Mouse (Mus musculus) G1E-ER4 (cell line): Measurements from ENCODE around the gene Ccdc13. TPM values are rescaled to one million over a fixed set of nuclear protein-coding genes. Genes with fewer than 3 reads are reported as not detected.

ENCODE experiments used
- GATA1 ChIP-seq: IDR thresholded peaks from one replicate; pipeline ENCODE4 v1.8.0; 2012; ENCODE audit warnings: low read length, inconsistent platforms
- polyA plus RNA-seq: library from polyadenylated mRNA; stranded (reverse); fragments of >175 nt; gene quantifications from 2 replicates; pipeline ENCODE4 v1.2.3, GENCODE M21; 2012

Gene Ccdc13
- polyA plus RNA-seq, 1 experiment: 0.04 TPM

DNA sequence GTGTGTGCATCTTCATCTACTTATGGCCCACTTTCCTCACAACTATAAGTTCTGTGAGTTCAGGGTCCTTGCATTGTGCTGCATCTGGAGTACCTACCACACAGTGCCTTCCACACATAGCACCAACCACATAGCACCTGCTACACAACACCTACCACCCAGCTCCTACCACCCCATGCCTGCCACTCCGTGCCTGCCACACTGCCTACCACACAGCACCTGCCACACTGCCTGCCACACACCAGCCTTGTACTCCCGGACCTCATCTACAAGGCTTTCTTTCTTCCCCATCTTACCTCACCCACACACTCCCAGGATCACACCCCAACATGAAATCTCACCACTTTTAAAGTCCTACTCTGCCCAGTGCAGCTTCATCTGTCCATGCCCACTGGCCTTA lies 52.9 kb downstream of the Ccdc13 start:
- no peak for TF ChIP-seq GATA1

DNA sequence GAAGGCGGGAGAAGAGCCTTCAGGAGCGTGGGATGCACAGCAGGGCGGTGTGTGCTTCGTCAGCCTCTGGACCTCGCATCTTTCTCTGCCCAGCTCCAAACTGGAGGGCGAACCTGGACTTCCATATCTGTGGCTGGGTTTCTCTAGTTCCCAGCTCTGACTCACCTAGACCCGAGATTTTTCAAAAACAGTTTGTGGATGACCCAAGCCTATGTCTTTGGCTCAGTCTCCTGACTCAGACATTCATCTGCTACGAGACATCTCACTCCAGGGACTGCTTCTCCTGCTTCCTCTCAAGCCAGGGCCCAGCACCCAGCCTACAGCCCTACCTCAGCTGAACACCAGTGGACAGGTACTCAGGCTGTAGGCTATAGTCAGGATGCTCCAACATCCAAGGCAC lies 54.0 kb downstream of the Ccdc13 start:
- TF ChIP-seq GATA1: no peak

- TF ChIP-seq GATA1: no peak
Observed at GRCm38 (mm10) chr9:121784801-121785200, 54.5 kb downstream of the Ccdc13 start.

- no peak for TF ChIP-seq GATA1
Observed at GRCm38 (mm10) chr9:121778066-121778624, 61.1 kb downstream of the Ccdc13 start.

DNA sequence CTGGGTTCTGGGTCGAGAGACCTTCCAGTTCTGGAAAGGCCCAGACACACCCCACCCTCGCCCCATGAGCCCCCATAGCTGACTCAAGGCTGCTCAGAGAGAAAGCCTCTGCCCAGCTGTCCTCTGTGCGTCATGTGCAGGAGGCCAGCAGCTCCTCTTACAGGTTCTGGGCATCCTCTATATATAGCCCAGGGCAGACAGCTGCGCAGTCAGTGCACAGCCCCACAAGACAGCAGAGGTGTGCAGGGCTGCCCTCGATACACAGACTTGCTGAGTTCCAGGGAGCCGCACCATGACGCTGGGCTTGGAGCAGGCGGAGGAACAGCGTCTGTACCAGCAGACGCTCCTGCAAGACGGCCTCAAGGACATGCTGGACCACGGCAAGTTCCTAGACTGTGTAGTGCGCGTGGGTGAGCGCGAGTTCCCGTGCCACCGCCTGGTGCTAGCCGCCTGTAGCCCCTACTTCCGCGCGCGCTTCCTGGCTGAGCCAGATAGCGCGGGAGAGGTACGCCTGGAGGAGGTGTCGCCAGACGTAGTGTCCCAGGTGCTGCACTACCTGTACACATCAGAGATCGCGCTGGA lies 61.7 kb downstream of the Ccdc13 start, which contains the start of gene Klhl40:
TSS of gene Klhl40 (plus strand) at position 124 of the 582 bp plus-strand sequence.
- TF ChIP-seq GATA1: no peak

DNA sequence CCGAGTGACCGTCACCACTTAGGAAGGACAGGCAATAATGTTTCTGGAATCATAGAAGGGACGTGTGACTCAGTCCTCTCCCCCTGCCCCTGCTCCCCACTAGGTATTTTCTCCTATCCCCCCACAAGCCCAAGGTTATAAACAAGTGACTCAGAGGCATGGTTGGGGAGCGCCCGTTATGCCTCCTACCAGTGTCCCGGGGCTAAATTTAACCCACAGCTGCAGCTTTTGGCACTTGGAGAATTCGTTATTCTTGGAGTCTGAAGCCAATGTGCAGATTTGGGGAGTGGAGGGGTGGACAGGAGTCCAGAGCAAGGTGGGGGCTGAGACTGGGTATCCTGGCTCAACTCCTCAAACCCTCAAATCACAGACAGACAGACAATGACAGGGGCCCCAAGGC lies 62.8 kb downstream of the Ccdc13 start:
- no peak for TF ChIP-seq GATA1

DNA sequence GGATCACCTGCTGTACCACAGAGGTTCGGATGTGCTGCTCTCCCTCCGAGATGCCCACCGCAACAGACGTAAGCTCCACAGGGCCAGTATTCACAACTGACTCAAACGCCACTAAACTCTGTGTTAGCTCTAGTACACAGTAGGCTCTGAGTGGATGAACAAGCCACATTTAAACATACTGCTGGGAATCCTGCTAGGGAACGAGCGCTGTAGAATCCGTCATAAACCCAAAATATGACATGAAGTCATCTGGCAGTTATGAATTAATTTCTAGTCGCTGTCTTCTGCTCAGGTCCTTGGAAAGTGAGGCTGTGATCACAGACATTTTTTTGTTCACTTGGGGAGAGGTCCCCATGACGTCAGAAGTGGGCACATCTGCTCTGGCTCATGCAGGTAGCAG lies 63.3 kb downstream of the Ccdc13 start:
- no peak for TF ChIP-seq GATA1

DNA sequence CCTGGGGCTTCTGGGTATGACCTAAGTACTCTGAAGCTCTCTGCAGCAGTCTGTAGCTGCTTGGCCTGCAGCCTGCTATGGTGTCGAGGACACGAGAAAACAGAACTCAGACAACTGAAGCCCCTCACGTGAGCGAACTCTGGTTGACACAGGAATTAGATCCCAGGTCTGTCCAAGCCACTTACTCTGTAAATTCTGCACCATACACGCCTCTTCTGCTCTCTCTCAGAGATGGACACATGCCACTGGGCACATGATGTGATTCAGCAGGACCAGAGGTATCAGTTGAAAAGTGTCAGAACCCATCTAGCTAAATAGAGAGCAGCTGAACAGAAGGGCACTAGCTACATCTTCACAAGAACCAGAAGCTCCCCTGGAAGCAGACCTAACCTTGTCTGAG lies 66.8 kb downstream of the Ccdc13 start:
- no peak for TF ChIP-seq GATA1

GRCm38 (mm10) chr9:121765166-121765855 lies 74.0 kb downstream of the Ccdc13 start:
- no peak for TF ChIP-seq GATA1

- TF ChIP-seq GATA1: no peak
Observed at GRCm38 (mm10) chr9:121763716-121764115, 75.5 kb downstream of the Ccdc13 start.

- no peak for TF ChIP-seq GATA1
Observed at GRCm38 (mm10) chr9:121762761-121763160, 76.5 kb downstream of the Ccdc13 start.

- no peak for TF ChIP-seq GATA1
Observed at GRCm38 (mm10) chr9:121762248-121762647, 77.0 kb downstream of the Ccdc13 start.

DNA sequence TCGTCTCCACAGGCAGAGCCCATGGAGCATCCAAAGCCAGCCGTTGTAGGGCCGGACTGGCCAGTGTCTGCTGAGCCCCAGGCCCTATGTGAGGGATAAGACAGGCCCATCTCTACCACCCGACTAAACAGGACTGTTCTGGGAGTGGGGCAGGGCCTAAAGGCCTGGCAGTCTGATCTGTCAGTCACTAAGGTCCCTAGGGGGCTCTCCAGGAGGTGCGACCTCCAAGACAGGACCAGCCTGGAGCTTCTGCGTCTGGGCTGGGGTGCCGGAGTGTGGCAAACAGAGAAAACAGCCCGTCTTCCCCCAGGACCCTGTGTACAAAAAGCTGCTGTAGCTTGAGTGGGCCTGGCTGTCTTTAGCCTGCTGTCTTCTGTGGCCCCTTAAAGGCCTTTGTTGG lies 77.5 kb downstream of the Ccdc13 start:
- TF ChIP-seq GATA1: no peak

DNA sequence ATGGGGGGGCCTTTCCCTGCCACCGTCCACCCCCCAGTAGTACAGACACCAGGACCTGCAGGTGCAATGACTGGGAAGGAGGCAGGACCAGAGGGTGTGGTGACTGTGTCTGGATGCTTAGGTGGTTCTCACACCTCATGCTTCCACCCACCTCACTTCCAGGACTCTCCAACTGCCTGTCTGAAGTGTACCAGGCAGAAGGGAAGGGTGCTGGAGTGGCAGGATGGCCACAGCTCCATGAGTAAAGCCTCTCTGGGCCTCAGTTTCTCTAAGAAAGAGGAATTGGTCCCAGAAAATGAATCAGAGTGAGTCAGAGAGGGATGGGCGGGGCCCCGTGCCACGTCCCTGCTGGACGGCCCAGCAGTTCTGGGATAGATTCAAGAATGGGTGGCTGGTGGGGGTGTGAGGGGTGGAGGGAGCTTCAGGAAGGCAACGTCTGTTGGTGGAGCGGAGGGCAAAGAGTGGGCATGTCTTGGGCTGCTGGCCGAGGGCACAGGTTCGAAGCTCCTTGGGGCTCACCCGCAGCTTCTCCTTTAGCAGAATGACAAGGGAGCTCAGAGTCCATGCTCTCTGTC lies 78.1 kb downstream of the Ccdc13 start:
- TF ChIP-seq GATA1: no peak

DNA sequence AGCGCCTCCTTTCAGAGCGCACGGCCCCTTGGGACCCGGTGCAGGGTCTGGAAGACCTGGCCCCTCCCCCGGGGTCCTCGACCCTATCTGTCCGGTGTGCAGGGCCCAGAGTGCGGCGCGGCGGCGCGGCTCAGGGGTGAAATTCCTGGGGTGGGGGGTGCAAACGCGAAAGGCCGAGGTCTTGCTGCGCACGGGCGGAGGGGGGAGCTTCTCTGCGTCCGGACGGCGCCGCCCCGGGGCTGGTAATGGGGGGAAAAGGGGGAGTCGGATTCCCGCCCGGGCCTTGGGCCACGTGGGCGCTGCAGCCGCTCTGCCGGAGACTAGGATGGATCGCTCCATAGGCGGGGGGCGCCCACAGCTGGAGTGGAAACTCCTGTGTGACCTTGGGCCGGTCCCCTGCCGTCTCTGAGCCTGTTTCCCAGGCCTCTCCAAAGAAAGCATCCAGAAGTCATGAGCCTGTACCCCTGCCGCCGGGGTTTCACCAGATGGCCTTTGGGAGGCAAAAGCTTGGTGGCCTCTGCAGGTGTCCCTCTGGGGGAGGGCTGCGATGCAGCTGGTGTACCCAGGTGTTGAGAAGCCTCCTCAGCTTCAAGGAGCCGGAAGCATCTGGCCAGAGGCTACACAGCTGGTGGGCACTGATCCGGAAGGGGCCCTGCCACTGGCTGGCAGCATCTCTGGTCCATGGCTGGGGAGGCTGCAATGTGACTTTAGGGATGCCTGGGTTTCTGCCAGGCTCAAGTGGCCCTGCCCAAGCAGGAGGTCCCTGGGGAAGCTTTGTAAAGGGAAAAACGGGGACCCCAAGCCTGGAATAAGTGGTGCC lies 78.8 kb downstream of the Ccdc13 start:
- no peak for TF ChIP-seq GATA1
